Mouse (Mus musculus) heart, adult 2 months (tissue): ENCODE measurements at regions not wholly inside any gene's neighbourhood (a gene's known extent, or its start where the extent isn't known, plus 50 kb on each side); places are given as distances from the start of the nearest gene placed in this dataset.

Experiments used
- CTCF ChIP-seq: fragments of 200-600 bp; IDR thresholded peaks from 2 replicates; pipeline ENCODE4 v1.8.1; 2022; ENCODE audit warnings: antibody characterized with exemption, mild to moderate bottlenecking, moderate library complexity
- EP300 ChIP-seq: fragments of 200-500 bp; IDR thresholded peaks from 2 replicates; pipeline ENCODE4 v1.6.1; 2011; ENCODE audit warnings: low read depth, low read length, control low read depth; ENCODE audit not compliant: insufficient read depth
- POLR2A ChIP-seq: fragments of 200-500 bp; IDR thresholded peaks from 2 replicates; pipeline ENCODE4 v1.6.1; 2011; ENCODE audit warnings: mild to moderate bottlenecking, low read depth, low read length, control low read depth; ENCODE audit not compliant: insufficient read depth

- TF ChIP-seq EP300 (no peak), CTCF (no peak), POLR2A (no peak)
Observed at GRCm38 (mm10) chr14:25279751-25280150, 179.2 kb upstream of the Zmiz1 start.
